Mouse (Mus musculus): ENCODE data around the gene Rsph3a.

Gene Rsph3a

GRCm38 (mm10) chr17:7945117-7946052 is at the start of gene Rsph3a:
Rsph3a (plus strand) TSS chr17:7945614.
- DNase-seq: peak; percentile 88 to 89

- DNase-seq: no peak
Measured at GRCm38 (mm10) chr17:7896047-7896635, 49.3 kb upstream of the Rsph3a start.

GRCm38 (mm10) chr17:7897120-7897519 is 48.3 kb upstream of the Rsph3a start:
- no peak for DNase-seq

GRCm38 (mm10) chr17:7897756-7898155 is 47.7 kb upstream of the Rsph3a start:
- DNase-seq: no peak

GRCm38 (mm10) chr17:7899233-7899632 is 46.2 kb upstream of the Rsph3a start:
- DNase-seq: no peak

- no peak for DNase-seq
Measured at GRCm38 (mm10) chr17:7899961-7900360, 45.5 kb upstream of the Rsph3a start.

- DNase-seq: no peak
Measured at GRCm38 (mm10) chr17:7901536-7901935, 43.9 kb upstream of the Rsph3a start.

GRCm38 (mm10) chr17:7902362-7902761 is 43.1 kb upstream of the Rsph3a start:
- no peak for DNase-seq

- no peak for DNase-seq
Measured at GRCm38 (mm10) chr17:7904992-7905391, 40.4 kb upstream of the Rsph3a start.

- no peak for DNase-seq
Measured at GRCm38 (mm10) chr17:7905936-7906685, 39.3 kb upstream of the Rsph3a start.

GRCm38 (mm10) chr17:7914596-7915227 is 30.7 kb upstream of the Rsph3a start:
- DNase-seq: no peak

- no peak for DNase-seq
Measured at GRCm38 (mm10) chr17:7915791-7916190, 29.6 kb upstream of the Rsph3a start.

GRCm38 (mm10) chr17:7916782-7917574 is 28.4 kb upstream of the Rsph3a start:
- DNase-seq: no peak

GRCm38 (mm10) chr17:7918355-7918754 is 27.1 kb upstream of the Rsph3a start:
- no peak for DNase-seq

- DNase-seq: no peak
Measured at GRCm38 (mm10) chr17:7919209-7919608, 26.2 kb upstream of the Rsph3a start.

GRCm38 (mm10) chr17:7922564-7922963 is 22.9 kb upstream of the Rsph3a start:
- DNase-seq: peak; percentile 40 to 51

- no peak for DNase-seq
Measured at GRCm38 (mm10) chr17:7924185-7924725, 21.2 kb upstream of the Rsph3a start.

- DNase-seq: no peak
Measured at GRCm38 (mm10) chr17:7925413-7926160, 19.8 kb upstream of the Rsph3a start, which contains the start of gene Tagap. Tagap (plus strand) TSS chr17:7926000.

- DNase-seq: peak; percentile 46 to 76
Measured at GRCm38 (mm10) chr17:7927582-7928535, 17.6 kb upstream of the Rsph3a start.

- no peak for DNase-seq
Measured at GRCm38 (mm10) chr17:7928662-7929061, 16.8 kb upstream of the Rsph3a start.

All from kidney, adult 8-10 months (tissue).